Mouse (Mus musculus) central nervous system, embryonic 18 days (tissue): ENCODE results near the gene Slitrk6. TPM values are rescaled to one million over a fixed set of nuclear protein-coding genes. Genes with fewer than 3 reads are reported as not detected.

Experiments used
- polyA plus RNA-seq: library from polyadenylated mRNA; depleted of rRNA; stranded (reverse); fragments of >200 nt; gene quantifications from 2 replicates; pipeline ENCODE4 v1.2.3, GENCODE M21; 2012; rRNA removed

Slitrk6 gene
- polyA plus RNA-seq: 1.7 and 3.4 TPM in 2 replicates

DNA sequence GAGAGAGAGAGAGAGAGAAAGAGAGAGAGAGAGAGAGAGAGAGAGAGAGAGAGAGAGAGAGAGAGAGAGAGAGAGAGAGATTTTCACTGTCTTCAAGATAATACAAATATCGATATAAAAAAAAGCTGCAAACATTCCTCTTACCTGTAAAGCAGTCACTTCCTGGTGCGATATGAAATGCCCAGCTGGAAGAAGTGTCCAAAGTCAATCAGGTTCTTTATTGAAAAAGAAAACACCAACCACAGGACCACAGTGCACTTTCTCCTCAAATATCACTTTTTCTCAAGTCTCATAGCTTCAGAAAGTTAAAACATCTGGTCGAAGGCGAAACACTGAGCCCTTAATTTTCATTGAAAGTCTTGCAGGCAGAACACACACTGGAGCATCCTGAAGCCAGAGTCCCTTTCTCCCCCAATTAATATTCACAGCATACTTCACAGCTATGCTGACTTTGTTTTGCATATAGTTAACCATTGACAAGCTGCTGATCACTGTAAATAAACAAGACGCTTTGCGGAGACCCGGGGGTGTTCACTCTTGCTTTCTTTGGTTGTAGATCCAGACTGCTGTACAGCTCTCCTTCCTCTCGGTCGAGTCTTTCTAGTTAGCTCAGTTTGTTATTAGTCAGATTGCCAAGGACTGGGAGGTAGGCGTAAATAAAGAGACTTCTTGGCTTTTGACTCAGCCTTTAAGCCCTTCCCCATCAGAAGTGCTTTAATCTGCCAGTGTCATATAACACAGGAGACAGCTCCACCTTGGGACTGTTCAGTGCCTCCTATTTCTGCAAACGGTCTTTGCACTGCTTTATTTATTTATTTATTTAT lies at the start of gene Slitrk6:
Gene Slitrk6 (minus strand): TSS at position 666 of the 824 bp plus-strand sequence.

